Mouse (Mus musculus) neural tube, embryonic 15.5 days (tissue): ENCODE results near the gene Birc6. TPM values are rescaled to one million over a fixed set of nuclear protein-coding genes. Genes with fewer than 3 reads are reported as not detected.
A peak's percentile ranks its signal among the peaks of the same experiment; 100 is the strongest.

ENCODE experiments used
- ATAC-seq: fragments of 200-750 bp; cut with Nextera tagmentation; 2 replicates; pipeline ENCODE4 v1.8.0; 2017; ENCODE audit warnings: mild to moderate bottlenecking, moderate TSS enrichment, moderate library complexity; ENCODE audit not compliant: low FRiP score
- H3K27ac ChIP-seq: fragments of 300-500 bp; sonication (generic); replicated peaks from 2 replicates; pipeline ENCODE4 v1.5.1; 2015; ENCODE audit warnings: mild to moderate bottlenecking, inconsistent platforms
- H3K27me3 ChIP-seq: fragments of 300-500 bp; sonication (generic); replicated peaks from 2 replicates; pipeline ENCODE4 v1.6.1; 2015; ENCODE audit warnings: inconsistent platforms
- H3K36me3 ChIP-seq: fragments of 300-500 bp; sonication (generic); 2 replicates; pipeline ENCODE4 v1.6.1; 2015; ENCODE audit warnings: inconsistent platforms
- H3K4me1 ChIP-seq: fragments of 300-500 bp; sonication (generic); 2 replicates; pipeline ENCODE4 v1.6.1; 2015; ENCODE audit warnings: inconsistent platforms
- H3K4me2 ChIP-seq: fragments of 300-500 bp; sonication (generic); 2 replicates; pipeline ENCODE4 v1.6.1; 2015; ENCODE audit warnings: inconsistent platforms, mild to moderate bottlenecking, moderate library complexity
- H3K4me3 ChIP-seq: fragments of 300-500 bp; sonication (generic); replicated peaks from 2 replicates; pipeline ENCODE4 v1.5.1; 2015; ENCODE audit warnings: mild to moderate bottlenecking, inconsistent platforms
- H3K9ac ChIP-seq: fragments of 300-500 bp; sonication (generic); replicated peaks from 2 replicates; pipeline ENCODE4 v1.6.1; 2015; ENCODE audit warnings: mild to moderate bottlenecking, inconsistent platforms
- H3K9me3 ChIP-seq: fragments of 300-500 bp; sonication (generic); replicated peaks from 2 replicates; pipeline ENCODE4 v1.6.1; 2016; ENCODE audit warnings: inconsistent platforms
- WGBS: fragments of 180-500 bp; shearing (Covaris S2); methylation state at CpG from one replicate; pipeline ENCODE4 v1.1.7; 2015; ENCODE audit warnings: mixed read lengths; 5-methylcytosine and 5-hydroxymethylcytosine counted together
- polyA plus RNA-seq: library from polyadenylated mRNA; unstranded; fragments of >200 nt; fragmentation: Nextera tagmentation; extraction: Ambion mirVana; gene quantifications from 2 replicates; pipeline ENCODE4 v1.2.1, GENCODE M21; 2015

Birc6 gene
- polyA plus RNA-seq, result 80.0 and 81.9 TPM in 2 replicates

GRCm38 (mm10) chr17:74527729-74528607, at the start of gene Birc6:
TSS of gene Birc6 (plus strand) at chr17:74528295.
- no peaks in the 10 kb centered on the region for H3K27me3 ChIP-seq
- peak within 1 kb of the TSS; percentile 98 for H3K9ac ChIP-seq
- H3K36me3 ChIP-seq, result no peaks in the 10 kb centered on the region
- no peaks in the 10 kb centered on the region for H3K9me3 ChIP-seq
- peak within 1 kb of the TSS; percentile 98 for H3K27ac ChIP-seq
- WGBS, result under 1% methylated on average over 71 of the region's 71 CpGs
- peak within 1 kb of the TSS; percentile 75 for H3K4me2 ChIP-seq
- ATAC-seq, result peak; percentile 98
- H3K4me3 ChIP-seq, result peak within 1 kb of the TSS; percentile 98
- H3K4me1 ChIP-seq, result peaks cover 26% of the 10 kb centered on the region

GRCm38 (mm10) chr17:74480361-74481069, 47.6 kb upstream of the Birc6 start:
- no peak for ATAC-seq
- Histone ChIP-seq H3K4me2 (no peak overlapping the region), H3K36me3 (no peaks in the 10 kb centered on the region), H3K27me3 (0 out of 2 replicates have a peak, but pooled peaks cover 3% of the 10 kb centered on the region), H3K9ac (no peak overlapping the region), H3K27ac (no peak overlapping the region), H3K4me1 (no peaks in the 10 kb centered on the region), H3K4me3 (no peak overlapping the region), H3K9me3 (no peaks in the 10 kb centered on the region)
- WGBS, result 90% methylated on average over 14 of the region's 14 CpGs

- 4% methylated on average over 56 of the region's 58 CpGs for WGBS
- peak within 1 kb of the TSS; percentile 67 for H3K4me2 ChIP-seq
- 0 out of 2 replicates have a peak, but pooled peaks cover 3% of the 10 kb centered on the region for H3K27me3 ChIP-seq
- peak within 1 kb of the TSS; percentile 86 for H3K27ac ChIP-seq
- peak; percentile 100 for ATAC-seq
- peak within 1 kb of the TSS; percentile 97 for H3K9ac ChIP-seq
- peaks cover 8% of the 10 kb centered on the region for H3K4me1 ChIP-seq
- H3K36me3 ChIP-seq, result peaks cover 15% of the 10 kb centered on the region
- H3K4me3 ChIP-seq, result peak within 1 kb of the TSS; percentile 100
- no peaks in the 10 kb centered on the region for H3K9me3 ChIP-seq
Measured at GRCm38 (mm10) chr17:74489024-74489900, 38.8 kb upstream of the Birc6 start, which contains the start of gene Yipf4. TSS of gene Yipf4 (plus strand) at chr17:74489493.

DNA sequence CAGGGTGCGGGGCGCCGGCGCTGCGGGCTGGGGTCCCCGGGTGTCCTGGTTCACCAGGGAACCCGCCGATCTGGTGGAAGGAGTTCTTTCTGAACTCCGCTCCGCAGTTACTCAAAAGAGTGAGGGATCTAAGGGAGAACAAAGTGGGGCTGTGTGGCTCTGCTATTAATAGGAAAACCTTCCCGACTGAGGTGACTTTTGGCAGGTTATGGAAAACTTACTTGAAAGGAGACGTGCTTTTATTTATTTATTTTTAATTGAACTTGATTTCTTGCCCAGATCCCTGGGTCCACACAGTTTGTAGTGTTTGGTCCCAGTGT, 38.2 kb upstream of the Birc6 start:
- Histone ChIP-seq H3K9me3 (no peaks in the 10 kb centered on the region), H3K27me3 (0 out of 2 replicates have a peak, but pooled peaks cover 2% of the 10 kb centered on the region), H3K36me3 (peaks cover 21% of the 10 kb centered on the region), H3K27ac (peak overlapping the region; percentile 86), H3K9ac (peak overlapping the region; percentile 97), H3K4me2 (peak overlapping the region; percentile 67), H3K4me3 (peak overlapping the region; percentile 100), H3K4me1 (peaks cover 8% of the 10 kb centered on the region)
- WGBS, result 0% methylated on average over 12 of the region's 12 CpGs
- no peak for ATAC-seq

GRCm38 (mm10) chr17:74491565-74491964, 36.5 kb upstream of the Birc6 start:
- no peaks in the 10 kb centered on the region for H3K9me3 ChIP-seq
- H3K4me1 ChIP-seq, result peaks cover 8% of the 10 kb centered on the region
- WGBS, result 92% methylated on average over 3 of the region's 3 CpGs
- H3K4me3 ChIP-seq, result no peak overlapping the region
- peaks cover 30% of the 10 kb centered on the region for H3K36me3 ChIP-seq
- ATAC-seq, result no peak
- H3K9ac ChIP-seq, result no peak overlapping the region
- no peaks in the 10 kb centered on the region for H3K27me3 ChIP-seq
- no peak overlapping the region for H3K27ac ChIP-seq
- H3K4me2 ChIP-seq, result no peak overlapping the region

- H3K36me3 ChIP-seq, result peaks cover 39% of the 10 kb centered on the region
Measured at GRCm38 (mm10) chr17:74500204-74500603, 27.9 kb upstream of the Birc6 start.

GRCm38 (mm10) chr17:74501085-74501484, 27.0 kb upstream of the Birc6 start:
- Histone ChIP-seq H3K9me3 (no peaks in the 10 kb centered on the region), H3K4me3 (no peak overlapping the region), H3K27me3 (no peaks in the 10 kb centered on the region), H3K9ac (no peak overlapping the region), H3K4me2 (no peak overlapping the region), H3K27ac (no peak overlapping the region), H3K36me3 (peaks cover 33% of the 10 kb centered on the region), H3K4me1 (no peaks in the 10 kb centered on the region)
- no peak for ATAC-seq

More at GRCm38 (mm10) chr17:74500204-74500603, 27.9 kb upstream of the Birc6 start:
- Histone ChIP-seq H3K4me2 (no peak overlapping the region), H3K4me3 (no peak overlapping the region), H3K4me1 (no peaks in the 10 kb centered on the region), H3K27me3 (no peaks in the 10 kb centered on the region), H3K9me3 (no peaks in the 10 kb centered on the region), H3K9ac (no peak overlapping the region), H3K27ac (no peak overlapping the region)
- WGBS, result 96% methylated on average over 4 of the region's 4 CpGs
- ATAC-seq, result no peak

- Histone ChIP-seq H3K27ac (no peak overlapping the region), H3K4me2 (no peak overlapping the region), H3K9ac (no peak overlapping the region), H3K27me3 (no peaks in the 10 kb centered on the region), H3K4me3 (no peak overlapping the region), H3K9me3 (no peaks in the 10 kb centered on the region), H3K4me1 (no peaks in the 10 kb centered on the region), H3K36me3 (no peaks in the 10 kb centered on the region)
- WGBS, result 85% methylated on average over 2 of the region's 2 CpGs
- ATAC-seq, result no peak
Measured at GRCm38 (mm10) chr17:74507934-74508333, 20.2 kb upstream of the Birc6 start.

- Histone ChIP-seq H3K36me3 (no peaks in the 10 kb centered on the region), H3K9me3 (no peaks in the 10 kb centered on the region), H3K4me3 (no peak overlapping the region), H3K4me1 (no peaks in the 10 kb centered on the region), H3K27ac (no peak overlapping the region), H3K4me2 (no peak overlapping the region), H3K27me3 (no peaks in the 10 kb centered on the region), H3K9ac (no peak overlapping the region)
- 91% methylated on average over 3 of the region's 3 CpGs for WGBS
- no peak for ATAC-seq
Measured at GRCm38 (mm10) chr17:74508600-74508999, 19.5 kb upstream of the Birc6 start.

DNA sequence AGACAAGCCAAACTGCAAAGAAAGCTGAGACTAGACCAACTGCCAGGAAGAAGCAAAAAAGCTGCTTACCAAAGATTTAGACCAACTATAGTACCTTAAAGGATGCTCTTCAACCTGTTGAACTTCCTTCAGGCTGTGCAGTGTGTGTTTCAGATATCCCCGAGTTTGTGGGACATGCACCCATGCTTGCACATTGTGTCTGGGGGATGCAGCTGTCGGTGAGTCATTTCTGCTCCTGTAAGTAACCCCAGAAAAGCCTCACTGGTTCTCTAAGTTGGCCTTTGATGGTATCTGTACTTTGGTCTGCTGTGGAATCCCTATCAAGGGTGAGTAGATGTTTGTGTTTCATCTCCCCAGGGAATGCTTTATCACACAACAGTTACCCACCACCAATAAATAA, 15.8 kb upstream of the Birc6 start:
- 88% methylated on average over 2 of the region's 2 CpGs for WGBS
- Histone ChIP-seq H3K9me3 (no peaks in the 10 kb centered on the region), H3K27ac (no peak overlapping the region), H3K27me3 (no peaks in the 10 kb centered on the region), H3K4me2 (no peak overlapping the region), H3K4me1 (no peaks in the 10 kb centered on the region), H3K4me3 (no peak overlapping the region), H3K36me3 (no peaks in the 10 kb centered on the region), H3K9ac (no peak overlapping the region)
- no peak for ATAC-seq
